Mouse (Mus musculus) thymus, postnatal 25 days (tissue): ENCODE results near the gene Cchcr1.
"Not testable (repeated sequence)": the region's sequence is repeated elsewhere in the genome, so short reads cannot be mapped to it uniquely, and the experiment has no call there.

Experiments
- DNase-seq: peaks from one replicate; pipeline ENCODE4 v3.0.0; 2022

Gene Cchcr1

GRCm38 (mm10) chr17:35516652-35517500, at the start of gene Cchcr1, which contains the start of gene Tcf19:
Gene Cchcr1 (plus strand): TSS chr17:35517100.
Gene Tcf19 (minus strand): TSS chr17:35516824.
- peak; percentile 98 for DNase-seq

GRCm38 (mm10) chr17:35468936-35469335, 48.0 kb upstream of the Cchcr1 start:
- DNase-seq, result not testable (repeated sequence)

- no peak for DNase-seq
These were observed 46.8 kb upstream of the Cchcr1 start, which contains the start of gene H2-Q10 for GRCm38 (mm10) chr17:35469842-35470751. Gene H2-Q10 (plus strand): TSS chr17:35470089.

DNA sequence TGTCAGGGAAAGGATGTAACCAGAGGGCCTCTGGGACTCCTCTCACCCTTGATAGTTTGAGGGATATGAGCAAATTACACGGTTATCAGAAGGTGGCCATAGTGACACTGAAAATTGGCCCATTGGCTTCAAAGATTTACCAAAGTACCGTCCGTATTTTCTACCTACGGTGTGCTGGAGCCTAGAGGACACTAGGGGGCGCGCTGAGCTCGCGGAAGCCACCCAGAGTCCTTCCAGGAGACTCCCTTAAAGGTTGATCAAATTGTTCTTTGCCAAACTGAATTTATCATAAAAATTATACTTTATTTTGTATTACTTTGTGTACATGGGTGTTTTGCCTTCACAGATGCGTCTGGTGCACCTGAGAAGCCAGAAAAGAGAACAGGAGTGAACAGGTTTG, 32.8 kb upstream of the Cchcr1 start:
- peak; percentile 63 for DNase-seq

DNA sequence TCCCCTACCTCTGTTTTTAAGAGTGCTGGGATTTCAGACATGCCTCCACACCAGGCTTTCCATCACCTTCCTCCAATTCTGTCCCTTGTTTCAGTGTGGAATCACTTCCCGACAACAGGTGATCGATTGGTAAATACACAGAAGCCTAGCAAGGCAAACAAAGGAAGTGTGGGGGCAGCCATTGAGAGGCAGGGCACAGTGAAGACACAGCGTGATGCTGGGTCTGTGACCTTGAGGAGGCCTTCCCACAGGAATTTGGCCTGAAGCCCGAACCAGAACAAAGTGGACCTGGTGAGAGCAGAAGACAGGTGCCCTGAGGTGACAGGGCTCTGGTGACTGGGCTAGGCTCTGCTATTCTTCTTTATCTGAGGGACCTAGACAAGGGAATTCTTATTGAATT, 31.2 kb upstream of the Cchcr1 start:
- DNase-seq, result no peak

DNA sequence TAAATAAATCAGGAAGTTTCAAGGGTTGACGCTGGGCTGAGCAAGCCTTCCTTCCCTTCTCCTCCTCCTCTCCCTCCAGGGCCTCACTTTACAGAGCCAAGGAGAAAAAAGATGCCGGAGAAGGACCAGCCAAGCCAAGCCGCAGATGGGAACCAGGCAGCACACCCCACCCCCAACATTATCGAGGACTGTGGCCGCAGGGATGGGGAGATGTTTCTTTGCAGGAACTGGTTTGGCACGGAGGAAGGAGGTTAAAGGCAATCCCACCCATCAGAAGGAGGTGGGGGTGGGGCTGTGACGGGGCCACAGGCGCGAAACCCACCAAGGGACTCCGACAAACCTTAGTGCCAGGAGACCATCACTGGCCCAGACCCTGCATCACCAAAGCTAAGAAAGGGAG, 30.2 kb upstream of the Cchcr1 start:
- no peak for DNase-seq

- no peak for DNase-seq
These were observed 28.9 kb upstream of the Cchcr1 start for GRCm38 (mm10) chr17:35488041-35488440.

GRCm38 (mm10) chr17:35490320-35490719, 26.6 kb upstream of the Cchcr1 start:
- DNase-seq, result no peak

- no peak for DNase-seq
These were observed 19.8 kb upstream of the Cchcr1 start for GRCm38 (mm10) chr17:35497124-35497523.

GRCm38 (mm10) chr17:35502226-35502625, 14.7 kb upstream of the Cchcr1 start:
- DNase-seq, result no peak

DNA sequence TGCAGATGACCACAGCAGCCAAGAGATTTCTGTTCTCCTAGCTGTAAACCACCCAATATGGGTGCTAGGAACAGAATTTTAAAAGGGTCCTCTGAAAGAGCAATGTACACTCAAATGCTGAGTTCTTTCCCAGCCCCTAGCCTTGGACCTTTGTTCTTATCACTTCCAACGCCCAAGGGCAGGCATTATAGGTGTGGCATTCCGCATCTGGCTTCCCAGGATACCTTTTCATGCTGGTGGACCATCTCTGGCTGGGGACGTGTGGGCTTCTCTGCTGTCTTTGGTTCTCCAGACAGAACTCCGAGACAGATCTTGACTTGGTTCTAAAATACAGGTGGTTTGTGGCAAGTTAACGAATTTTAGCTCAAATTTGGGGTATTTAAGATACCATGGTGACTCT, 14.1 kb upstream of the Cchcr1 start:
- no peak for DNase-seq

- no peak for DNase-seq
These were observed 13.1 kb upstream of the Cchcr1 start for GRCm38 (mm10) chr17:35503849-35504248.

- DNase-seq, result no peak
These were observed 12.0 kb upstream of the Cchcr1 start for GRCm38 (mm10) chr17:35504628-35505481.

DNA sequence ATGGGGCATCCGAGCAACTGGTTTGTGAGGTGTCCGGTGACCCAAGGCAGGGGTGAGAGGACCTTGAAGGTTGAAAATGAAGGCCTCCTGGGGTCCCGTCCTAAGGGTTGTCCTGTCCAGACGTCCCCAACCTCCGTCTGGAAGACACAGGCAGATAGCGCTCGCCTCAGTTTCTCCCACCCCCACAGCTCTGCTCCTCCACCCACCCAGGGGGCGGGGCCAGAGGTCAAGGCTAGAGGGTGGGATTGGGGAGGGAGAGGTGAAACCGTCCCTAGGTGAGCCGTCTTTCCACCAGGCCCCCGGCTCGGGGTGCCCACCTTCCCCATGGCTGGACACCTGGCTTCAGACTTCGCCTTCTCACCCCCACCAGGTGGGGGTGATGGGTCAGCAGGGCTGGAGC, 11.1 kb upstream of the Cchcr1 start, which contains the start of gene Pou5f1:
TSS of gene Pou5f1 (plus strand) at position 243 of the 400 bp plus-strand sequence.
- no peak for DNase-seq

GRCm38 (mm10) chr17:35506881-35507280, 10.0 kb upstream of the Cchcr1 start:
- no peak for DNase-seq

DNA sequence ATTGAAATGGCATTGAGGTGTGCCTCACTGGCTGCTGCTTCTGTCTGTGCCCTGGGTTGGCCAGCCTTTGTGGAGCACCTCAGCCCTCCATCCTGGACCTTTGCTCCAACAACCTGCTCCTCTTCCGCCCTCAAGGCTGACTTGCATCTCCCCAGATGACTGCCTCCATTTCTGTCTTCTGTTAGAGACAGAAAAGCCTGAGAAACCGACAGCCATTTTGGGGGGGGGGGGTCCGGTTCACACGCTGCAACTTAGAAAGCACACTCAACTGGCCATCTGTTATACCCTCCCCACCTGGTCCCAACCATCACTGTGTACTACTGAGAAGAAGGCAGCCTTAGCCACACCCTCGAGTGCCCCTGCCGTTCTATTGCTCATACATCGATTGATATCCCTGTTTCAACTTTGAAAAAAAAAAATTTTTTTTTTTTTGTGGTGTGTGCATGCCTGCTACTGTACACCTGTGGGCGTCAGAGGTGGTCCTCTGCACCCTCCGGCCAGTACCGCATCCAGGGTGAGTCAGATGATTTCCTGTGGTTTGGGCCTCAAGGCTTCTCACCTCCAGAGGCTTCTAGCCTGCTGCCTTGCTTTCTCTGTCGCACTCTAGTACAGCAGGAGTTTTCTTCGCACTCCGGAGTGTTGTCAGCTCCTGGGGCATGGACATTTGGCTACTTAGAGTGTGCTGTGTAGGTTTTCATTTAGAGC, 9.2 kb upstream of the Cchcr1 start:
- no peak for DNase-seq

DNA sequence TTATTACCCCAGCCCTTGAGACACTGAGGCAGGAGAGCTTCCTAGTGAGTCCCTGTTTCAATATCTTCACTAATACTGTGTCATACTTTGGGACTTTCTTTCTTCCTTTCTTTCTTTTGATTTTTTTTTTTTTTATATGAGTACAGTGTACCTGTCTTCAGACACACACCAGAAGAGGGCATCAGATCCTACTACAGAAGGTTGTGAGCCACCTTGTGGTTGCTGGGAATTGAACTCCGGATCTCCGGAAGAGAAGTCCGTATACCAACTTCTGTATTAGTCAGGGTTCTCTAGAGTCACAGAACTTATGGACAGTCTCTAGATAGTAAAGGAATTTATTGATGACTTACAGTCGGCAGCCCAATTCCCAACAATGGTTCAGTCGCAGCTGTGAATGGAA, 8.6 kb upstream of the Cchcr1 start:
- not testable (repeated sequence) for DNase-seq

DNA sequence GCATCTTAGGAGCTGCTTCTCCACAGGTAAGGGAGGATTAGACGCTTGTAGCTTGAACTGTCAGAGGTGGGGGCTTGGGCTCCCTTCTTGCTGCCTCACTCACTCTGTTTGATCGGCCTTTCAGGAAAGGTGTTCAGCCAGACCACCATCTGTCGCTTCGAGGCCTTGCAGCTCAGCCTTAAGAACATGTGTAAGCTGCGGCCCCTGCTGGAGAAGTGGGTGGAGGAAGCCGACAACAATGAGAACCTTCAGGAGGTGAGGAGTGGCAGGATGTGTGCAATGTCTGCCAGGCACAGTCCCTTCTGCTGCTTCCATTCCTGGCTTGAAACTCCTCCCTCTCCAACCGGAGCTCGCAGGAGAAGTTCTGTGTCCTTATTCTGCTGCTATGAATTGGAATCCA, 7.6 kb upstream of the Cchcr1 start:
- DNase-seq, result peak; percentile 73

- DNase-seq, result no peak
These were observed 3.8 kb upstream of the Cchcr1 start for GRCm38 (mm10) chr17:35512916-35513626.

- DNase-seq, result peak; percentile 86
These were observed 3.0 kb upstream of the Cchcr1 start for GRCm38 (mm10) chr17:35513886-35514285.

- DNase-seq, result no peak
These were observed 2.1 kb upstream of the Cchcr1 start for GRCm38 (mm10) chr17:35514756-35515155.
